Mouse (Mus musculus): ENCODE measurements around the gene Padi6. TPM values are rescaled to one million over a fixed set of nuclear protein-coding genes. Genes with fewer than 3 reads are reported as not detected.

The Padi6 gene
- polyA plus RNA-seq, 1 experiment, result 1.1 TPM

GRCm38 (mm10) chr4:140702611-140703327 is 39.7 kb downstream of the Padi6 start:
- Histone ChIP-seq H3K4me3 (ENCODE audit: insufficient read depth, low read length) (peak overlapping the region; percentile 51), H3K4me1 (ENCODE audit: control insufficient read depth, insufficient read depth, low read length) (no peaks in the 10 kb centered on the region), H3K27ac (ENCODE audit: insufficient read depth, low read length) (no peak overlapping the region)
- TF ChIP-seq POLR2A (IDR thresholded peaks at IDR 0.05; ENCODE audit: extremely low read depth, insufficient read depth, low read length) (no peak), CTCF (IDR thresholded peaks at IDR 0.05; ENCODE audit: extremely low read depth, insufficient read depth, low read length) (no peak)

GRCm38 (mm10) chr4:140701716-140702561 is 40.5 kb downstream of the Padi6 start:
- peak overlapping the region; percentile 51 for H3K4me3 ChIP-seq (ENCODE audit: insufficient read depth, low read length)
- H3K27ac ChIP-seq (ENCODE audit: insufficient read depth, low read length), result no peak overlapping the region
- no peaks in the 10 kb centered on the region for H3K4me1 ChIP-seq (ENCODE audit: control insufficient read depth, insufficient read depth, low read length)
- TF ChIP-seq POLR2A (IDR thresholded peaks at IDR 0.05; ENCODE audit: extremely low read depth, insufficient read depth, low read length) (no peak), CTCF (IDR thresholded peaks at IDR 0.05; ENCODE audit: extremely low read depth, insufficient read depth, low read length) (no peak)

- TF ChIP-seq POLR2A (IDR thresholded peaks at IDR 0.05; ENCODE audit: extremely low read depth, insufficient read depth, low read length) (peak; percentile 54; the same call in 1 of the 2 replicates), CTCF (IDR thresholded peaks at IDR 0.05; ENCODE audit: extremely low read depth, insufficient read depth, low read length) (no peak)
- H3K27ac ChIP-seq (ENCODE audit: insufficient read depth, low read length), result peak overlapping the region; percentile 77
Measured at GRCm38 (mm10) chr4:140701049-140701715, 41.3 kb downstream of the Padi6 start.

GRCm38 (mm10) chr4:140700269-140701018 is 42.0 kb downstream of the Padi6 start, which contains the start of gene Rcc2:
Gene Rcc2 (plus strand): TSS chr4:140700541.
- Histone ChIP-seq H3K4me1 (ENCODE audit: control insufficient read depth, insufficient read depth, low read length) (no peaks in the 10 kb centered on the region), H3K4me3 (ENCODE audit: insufficient read depth, low read length) (peak within 1 kb of the TSS; percentile 51), H3K27ac (ENCODE audit: insufficient read depth, low read length) (peak within 1 kb of the TSS; percentile 77)
- TF ChIP-seq CTCF (IDR thresholded peaks at IDR 0.05; ENCODE audit: extremely low read depth, insufficient read depth, low read length) (no peak), POLR2A (IDR thresholded peaks at IDR 0.05; ENCODE audit: extremely low read depth, insufficient read depth, low read length) (no peak)

More at GRCm38 (mm10) chr4:140701049-140701715, 41.3 kb downstream of the Padi6 start:
- Histone ChIP-seq H3K4me1 (ENCODE audit: control insufficient read depth, insufficient read depth, low read length) (no peaks in the 10 kb centered on the region), H3K4me3 (ENCODE audit: insufficient read depth, low read length) (peak overlapping the region; percentile 51)

GRCm38 (mm10) chr4:140699441-140700127 is 42.9 kb downstream of the Padi6 start:
- H3K4me3 ChIP-seq (ENCODE audit: insufficient read depth, low read length), result peak overlapping the region; percentile 22
- no peaks in the 10 kb centered on the region for H3K4me1 ChIP-seq (ENCODE audit: control insufficient read depth, insufficient read depth, low read length)
- TF ChIP-seq CTCF (IDR thresholded peaks at IDR 0.05; ENCODE audit: extremely low read depth, insufficient read depth, low read length), result no peak
- TF ChIP-seq POLR2A (IDR thresholded peaks at IDR 0.05; ENCODE audit: extremely low read depth, insufficient read depth, low read length), result peak; percentile 67
- H3K27ac ChIP-seq (ENCODE audit: insufficient read depth, low read length), result peak overlapping the region; percentile 36

- Histone ChIP-seq H3K4me3 (ENCODE audit: insufficient read depth, low read length) (no peak overlapping the region), H3K4me1 (ENCODE audit: control insufficient read depth, insufficient read depth, low read length) (no peaks in the 10 kb centered on the region), H3K27ac (ENCODE audit: insufficient read depth, low read length) (no peak overlapping the region)
- TF ChIP-seq POLR2A (IDR thresholded peaks at IDR 0.05; ENCODE audit: extremely low read depth, insufficient read depth, low read length), result no peak
- TF ChIP-seq CTCF (IDR thresholded peaks at IDR 0.05; ENCODE audit: extremely low read depth, insufficient read depth, low read length), result no peak
Measured at GRCm38 (mm10) chr4:140695675-140696585, 46.5 kb downstream of the Padi6 start.

GRCm38 (mm10) chr4:140695146-140695545 is 47.3 kb downstream of the Padi6 start:
- Histone ChIP-seq H3K4me1 (ENCODE audit: control insufficient read depth, insufficient read depth, low read length) (no peaks in the 10 kb centered on the region), H3K27ac (ENCODE audit: insufficient read depth, low read length) (no peak overlapping the region), H3K4me3 (ENCODE audit: insufficient read depth, low read length) (no peak overlapping the region)
- TF ChIP-seq CTCF (IDR thresholded peaks at IDR 0.05; ENCODE audit: extremely low read depth, insufficient read depth, low read length) (no peak), POLR2A (IDR thresholded peaks at IDR 0.05; ENCODE audit: extremely low read depth, insufficient read depth, low read length) (no peak)
